Mouse (Mus musculus): ENCODE results near the gene Doxl2.

GRCm38 (mm10) chr6:48953220-48953619, 21.5 kb upstream of the Doxl2 start:
- TF ChIP-seq CTCF (IDR thresholded peaks at IDR 0.05; ENCODE audit: borderline replicate concordance, extremely low read depth, insufficient read depth, insufficient read length): no peak
- TF ChIP-seq POLR2A (IDR thresholded peaks at IDR 0.05; ENCODE audit: borderline replicate concordance, extremely low read depth, insufficient read depth, insufficient read length, poor library complexity, severe bottlenecking): no peak
